Mouse (Mus musculus): ENCODE data around the gene Fndc8. TPM values are rescaled to one million over a fixed set of nuclear protein-coding genes. Genes with fewer than 3 reads are reported as not detected.

Gene Fndc8
- polyA plus RNA-seq, 1 experiment, result 0.04 TPM

DNA sequence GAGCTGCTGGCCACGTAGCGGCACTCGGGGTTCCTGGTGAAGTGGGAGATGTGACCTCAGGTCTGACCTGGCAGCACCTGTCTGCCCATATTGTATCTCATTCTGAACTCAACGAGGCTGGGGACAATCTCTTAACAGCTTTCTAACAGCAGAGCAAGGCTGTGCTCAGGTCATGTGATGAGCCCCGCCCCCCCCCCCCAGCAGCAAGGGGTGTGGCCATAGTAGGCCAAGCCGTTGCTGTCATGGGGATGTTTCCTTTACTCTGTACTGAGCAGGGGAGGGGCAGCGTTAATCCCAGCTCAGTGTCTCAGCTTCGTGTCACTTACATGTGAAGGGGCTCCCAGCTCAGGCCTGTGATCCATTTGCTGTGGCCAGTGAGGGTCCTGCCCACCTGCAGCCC, 13.0 kb downstream of the Fndc8 start:
- no peak overlapping the region for H3K4me3 ChIP-seq
- no peak overlapping the region for H3ac ChIP-seq (ENCODE audit: control insufficient read depth, insufficient read length)

DNA sequence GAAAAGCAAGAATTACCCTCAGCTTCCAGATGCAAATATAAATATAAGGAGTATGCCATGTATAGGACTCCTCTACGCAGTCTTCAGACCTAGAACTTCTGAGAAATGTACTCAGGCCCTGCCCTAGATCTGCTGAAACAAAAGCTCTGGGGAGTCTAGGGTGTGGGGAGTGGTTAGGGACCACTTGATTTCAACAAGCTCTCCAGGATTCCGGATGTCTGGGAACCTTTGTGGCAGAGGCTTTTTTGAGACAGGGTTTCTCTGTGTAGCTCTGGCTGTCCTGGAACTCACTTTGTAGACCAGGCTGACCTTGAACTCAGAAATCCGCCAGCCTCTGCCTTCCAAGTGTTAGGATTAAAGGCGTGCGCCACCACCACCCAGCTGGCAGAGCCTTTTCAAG, 13.9 kb downstream of the Fndc8 start:
- Histone ChIP-seq H3K79me2 (ENCODE audit: control insufficient read depth, insufficient read depth) (peaks cover 11% of the 10 kb centered on the region), H3K36me3 (ENCODE audit: control insufficient read depth, insufficient read depth) (peaks cover 17% of the 10 kb centered on the region), H3K4me3 (no peak overlapping the region), H3K27me3 (ENCODE audit: control insufficient read depth, insufficient read depth, insufficient read length) (no peaks in the 10 kb centered on the region), H3K4me2 (ENCODE audit: low read depth) (no peak overlapping the region), H3ac (ENCODE audit: control insufficient read depth, insufficient read length) (no peak overlapping the region)
- TF ChIP-seq REST (IDR thresholded peaks at IDR 0.05; ENCODE audit: insufficient read depth, insufficient read length) (no peak), MYOD1 (IDR thresholded peaks at IDR 0.05; ENCODE audit: control insufficient read depth in 1 of 3, insufficient read length in 2 of 3, low read depth in 2 of 3) (no peak), CEBPB (IDR thresholded peaks at IDR 0.05; ENCODE audit: insufficient read depth, poor library complexity, severe bottlenecking) (no peak), USF1 (IDR thresholded peaks at IDR 0.05; ENCODE audit: low read depth) (no peak), POLR2AphosphoS2 (IDR thresholded peaks at IDR 0.05; ENCODE audit: insufficient read length, low read depth) (no peak), TCF12 (IDR thresholded peaks at IDR 0.05; ENCODE audit: insufficient read depth, poor library complexity, severe bottlenecking) (no peak), MAX (IDR thresholded peaks at IDR 0.05; ENCODE audit: low read depth) (no peak), TCF3 (IDR thresholded peaks at IDR 0.05; ENCODE audit: insufficient read length, low read depth) (no peak), SRF (IDR thresholded peaks at IDR 0.05; ENCODE audit: control insufficient read depth, insufficient read length, low read depth) (no peak), MYOG (IDR thresholded peaks at IDR 0.05; ENCODE audit: control insufficient read depth in 1 of 3, insufficient read depth in 1 of 3, insufficient read length in 2 of 3, low read depth in 2 of 3) (no peak)

More for the DNA sequence above, 13.0 kb downstream of the Fndc8 start:
- peaks cover 17% of the 10 kb centered on the region for H3K36me3 ChIP-seq (ENCODE audit: control insufficient read depth, insufficient read depth)
- H3K27me3 ChIP-seq (ENCODE audit: control insufficient read depth, insufficient read depth, insufficient read length), result no peaks in the 10 kb centered on the region
- peaks cover 11% of the 10 kb centered on the region for H3K79me2 ChIP-seq (ENCODE audit: control insufficient read depth, insufficient read depth)
- TF ChIP-seq MAX (IDR thresholded peaks at IDR 0.05; ENCODE audit: low read depth), result no peak
- no peak for TF ChIP-seq TCF3 (IDR thresholded peaks at IDR 0.05; ENCODE audit: insufficient read length, low read depth)
- TF ChIP-seq POLR2A (IDR thresholded peaks at IDR 0.05; ENCODE audit: insufficient read length, low read depth), result no peak
- no peak for TF ChIP-seq USF1 (IDR thresholded peaks at IDR 0.05; ENCODE audit: low read depth)
- TF ChIP-seq REST (IDR thresholded peaks at IDR 0.05; ENCODE audit: insufficient read depth, insufficient read length), result no peak
- H3K4me2 ChIP-seq (ENCODE audit: low read depth), result no peak overlapping the region

DNA sequence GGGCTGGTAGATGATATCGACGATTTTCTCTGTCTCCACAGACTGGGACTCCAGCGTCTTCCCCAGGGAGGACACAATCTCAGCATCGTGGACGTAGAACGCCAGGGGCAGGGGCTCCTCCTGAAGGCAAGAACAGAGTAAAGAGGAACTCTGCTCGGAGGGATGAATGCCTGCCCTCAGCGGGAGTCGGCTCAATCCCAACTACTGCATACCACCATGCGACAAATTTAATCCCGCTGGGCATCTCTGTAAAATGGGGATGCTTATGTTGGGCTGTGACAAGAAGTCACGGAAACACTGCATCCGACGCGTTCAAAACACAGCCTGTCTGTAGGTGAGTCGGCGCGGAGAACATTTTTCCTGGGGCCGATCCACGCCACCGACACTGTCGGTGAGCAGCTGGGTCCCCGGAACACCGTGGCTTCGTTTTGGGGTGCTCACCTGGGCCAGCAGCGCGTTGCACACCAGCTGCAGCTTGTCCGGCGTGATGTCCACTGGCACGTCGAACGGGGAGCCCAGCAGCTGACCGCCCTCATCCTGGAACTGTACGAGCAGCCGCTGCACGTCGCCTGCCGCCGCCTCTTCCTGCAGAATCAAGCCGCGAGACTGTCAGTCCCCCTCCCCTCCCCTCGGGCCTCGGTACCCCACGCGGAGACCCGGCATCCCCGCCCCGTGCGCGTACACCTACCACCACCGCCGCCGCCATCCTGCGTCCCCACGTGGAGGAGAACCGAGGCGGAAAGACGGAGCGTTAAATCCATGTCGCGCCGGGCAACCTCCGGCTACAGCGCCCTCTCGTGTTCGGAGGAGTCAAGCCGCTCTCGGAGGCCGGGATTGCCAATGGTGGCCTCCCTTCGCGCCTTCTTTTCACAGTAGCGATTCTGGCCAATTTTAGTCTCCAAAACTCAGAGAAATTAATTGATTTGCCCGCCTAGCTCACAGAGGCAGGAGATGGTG, 16.0 kb downstream of the Fndc8 start, which contains the start of gene Nle1:
TSS of gene Nle1 (minus strand) at position 761 of the 957 bp plus-strand sequence.
- Histone ChIP-seq H3K27me3 (ENCODE audit: control insufficient read depth, insufficient read depth, insufficient read length) (no peaks in the 10 kb centered on the region), H3ac (ENCODE audit: control insufficient read depth, insufficient read length) (peak within 1 kb of the TSS; percentile 62), H3K79me2 (ENCODE audit: control insufficient read depth, insufficient read depth) (peaks cover 11% of the 10 kb centered on the region), H3K4me2 (ENCODE audit: low read depth) (peak within 1 kb of the TSS; percentile 81), H3K4me3 (peak within 1 kb of the TSS; percentile 80), H3K36me3 (ENCODE audit: control insufficient read depth, insufficient read depth) (peaks cover 5% of the 10 kb centered on the region)
- TF ChIP-seq POLR2A (IDR thresholded peaks at IDR 0.05; ENCODE audit: insufficient read length, low read depth) (peak; percentile 82), MAX (IDR thresholded peaks at IDR 0.05; ENCODE audit: low read depth) (peak; percentile 69), MYOG (IDR thresholded peaks at IDR 0.05; ENCODE audit: control insufficient read depth in 1 of 3, insufficient read depth in 1 of 3, insufficient read length in 2 of 3, low read depth in 2 of 3) (peak in 2 of 3 experiments; percentile 5 to 50), USF1 (IDR thresholded peaks at IDR 0.05; ENCODE audit: low read depth) (peak; percentile 26), TCF3 (IDR thresholded peaks at IDR 0.05; ENCODE audit: insufficient read length, low read depth) (no peak), POLR2AphosphoS2 (IDR thresholded peaks at IDR 0.05; ENCODE audit: insufficient read length, low read depth) (peak; percentile 81), E2F4 (IDR thresholded peaks at IDR 0.05; ENCODE audit: insufficient read depth) (no peak), MYOD1 (IDR thresholded peaks at IDR 0.05; ENCODE audit: control insufficient read depth in 1 of 3, insufficient read length in 2 of 3, low read depth in 2 of 3) (peak in 1 of 3 experiments; percentile 30), SRF (IDR thresholded peaks at IDR 0.05; ENCODE audit: control insufficient read depth, insufficient read length, low read depth) (no peak), CEBPB (IDR thresholded peaks at IDR 0.05; ENCODE audit: insufficient read depth, poor library complexity, severe bottlenecking) (no peak), REST (IDR thresholded peaks at IDR 0.05; ENCODE audit: insufficient read depth, insufficient read length) (no peak), TCF12 (IDR thresholded peaks at IDR 0.05; ENCODE audit: insufficient read depth, poor library complexity, severe bottlenecking) (no peak)

DNA sequence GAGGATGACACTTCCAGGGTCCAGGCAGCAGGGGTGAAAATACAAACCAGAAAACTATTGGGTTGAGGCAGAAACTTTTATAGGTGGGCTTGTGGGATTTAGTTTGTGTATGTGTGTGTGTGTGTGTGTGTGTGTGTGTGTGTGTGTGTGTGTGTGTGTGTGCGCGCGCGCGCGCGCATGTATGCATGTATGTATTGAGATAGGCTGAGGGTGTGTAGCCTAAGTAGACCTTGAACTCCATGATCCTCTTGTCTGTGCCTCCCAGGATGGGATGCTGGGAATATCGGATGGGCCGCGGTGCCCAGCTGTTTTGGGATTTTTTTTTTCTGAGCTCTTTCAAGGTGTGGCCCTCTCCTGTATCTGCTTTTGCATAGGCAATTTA, 16.7 kb downstream of the Fndc8 start:
- H3K79me2 ChIP-seq (ENCODE audit: control insufficient read depth, insufficient read depth), result peaks cover 11% of the 10 kb centered on the region
- H3K4me2 ChIP-seq (ENCODE audit: low read depth), result peak overlapping the region; percentile 69
- peak overlapping the region; percentile 62 for H3ac ChIP-seq (ENCODE audit: control insufficient read depth, insufficient read length)
- TF ChIP-seq MYOD1 (IDR thresholded peaks at IDR 0.05; ENCODE audit: control insufficient read depth in 1 of 3, insufficient read length in 2 of 3, low read depth in 2 of 3) (no peak), TCF12 (IDR thresholded peaks at IDR 0.05; ENCODE audit: insufficient read depth, poor library complexity, severe bottlenecking) (no peak), REST (IDR thresholded peaks at IDR 0.05; ENCODE audit: insufficient read depth, insufficient read length) (no peak), CEBPB (IDR thresholded peaks at IDR 0.05; ENCODE audit: insufficient read depth, poor library complexity, severe bottlenecking) (no peak), POLR2AphosphoS2 (IDR thresholded peaks at IDR 0.05; ENCODE audit: insufficient read length, low read depth) (no peak), USF1 (IDR thresholded peaks at IDR 0.05; ENCODE audit: low read depth) (no peak), TCF3 (IDR thresholded peaks at IDR 0.05; ENCODE audit: insufficient read length, low read depth) (no peak), E2F4 (IDR thresholded peaks at IDR 0.05; ENCODE audit: insufficient read depth) (no peak)
- no peaks in the 10 kb centered on the region for H3K27me3 ChIP-seq (ENCODE audit: control insufficient read depth, insufficient read depth, insufficient read length)
- H3K36me3 ChIP-seq (ENCODE audit: control insufficient read depth, insufficient read depth), result no peaks in the 10 kb centered on the region
- H3K4me3 ChIP-seq, result peak overlapping the region; percentile 80
